Mouse (Mus musculus) urinary bladder, postnatal 0 days (tissue): ENCODE results near the gene Hdgfl1. TPM values are rescaled to one million over a fixed set of nuclear protein-coding genes. Genes with fewer than 3 reads are reported as not detected.

Experiments
- polyA plus RNA-seq: library from polyadenylated mRNA; unstranded; fragments of >200 nt; fragmentation: Nextera tagmentation; extraction: Ambion mirVana; gene quantifications from 2 replicates; pipeline ENCODE4 v1.2.1, GENCODE M21; 2015

Gene Hdgfl1
- not detected in 2 replicates for polyA plus RNA-seq

GRCm38 (mm10) chr13:26769955-26770354 lies at the start of gene Hdgfl1:
Gene Hdgfl1, minus strand, starts transcription at chr13:26770165.

